Mouse (Mus musculus) heart, embryonic 14.5 days (tissue): ENCODE data around the gene Vps35l. TPM values are rescaled to one million over a fixed set of nuclear protein-coding genes. Genes with fewer than 3 reads are reported as not detected.

Experiments
- ATAC-seq: fragments of 200-750 bp; cut with Nextera tagmentation; 2 replicates; pipeline ENCODE4 v1.8.0; 2017; ENCODE audit warnings: low read depth, moderate TSS enrichment; ENCODE audit not compliant: insufficient number of reproducible peaks, insufficient read depth, low FRiP score
- H3K27ac ChIP-seq, 2 experiments: fragments of 200-500 bp in 1 of 2; fragments of 300-500 bp in 1 of 2; sonication (generic) in 1 of 2; replicated peaks in 1 of 2; 2 replicates each; pipeline ENCODE4 v1.5.1; 2012 to 2014; ENCODE audit warnings: low read depth in 2 of 2, low read length in 2 of 2, control low read depth in 1 of 2, mild to moderate bottlenecking in 1 of 2, mixed read lengths in 1 of 2; ENCODE audit not compliant: control insufficient read depth in 1 of 2, insufficient read depth in 1 of 2
- H3K27me3 ChIP-seq: fragments of 300-500 bp; sonication (generic); 2 replicates; pipeline ENCODE4 v1.6.1; 2014; ENCODE audit warnings: mild to moderate bottlenecking, low read length, control low read depth; ENCODE audit not compliant: control insufficient read depth, insufficient read depth
- H3K36me3 ChIP-seq: fragments of 300-500 bp; sonication (generic); 2 replicates; pipeline ENCODE4 v1.6.1; 2014; ENCODE audit warnings: mild to moderate bottlenecking, control low read depth, low read length, mixed read lengths; ENCODE audit not compliant: control insufficient read depth, insufficient read depth
- H3K4me1 ChIP-seq, 2 experiments: fragments of 200-500 bp in 1 of 2; fragments of 300-500 bp in 1 of 2; sonication (generic) in 1 of 2; 2 replicates each; pipeline ENCODE4 v1.6.1; 2012 to 2014; ENCODE audit warnings: low read length in 2 of 2, control low read depth in 1 of 2, mixed read lengths in 1 of 2; ENCODE audit not compliant: control insufficient read depth in 2 of 2, insufficient read depth in 2 of 2
- H3K4me2 ChIP-seq: fragments of 300-500 bp; sonication (generic); 2 replicates; pipeline ENCODE4 v1.6.1; 2014; ENCODE audit warnings: mild to moderate bottlenecking, low read length
- H3K4me3 ChIP-seq, 2 experiments: fragments of 200-500 bp in 1 of 2; fragments of 300-500 bp in 1 of 2; sonication (generic) in 1 of 2; 2 replicates each; pipeline ENCODE4 v1.5.1; 2012 to 2014; ENCODE audit warnings: low read length in 2 of 2, mild to moderate bottlenecking in 2 of 2, control low read depth in 1 of 2, low read depth in 1 of 2, moderate library complexity in 1 of 2; ENCODE audit not compliant: control insufficient read depth in 1 of 2, insufficient read depth in 1 of 2
- H3K9ac ChIP-seq: fragments of 300-500 bp; sonication (generic); 2 replicates; pipeline ENCODE4 v1.6.1; 2014; ENCODE audit warnings: mild to moderate bottlenecking, low read length
- H3K9me3 ChIP-seq: fragments of 300-500 bp; sonication (generic); 2 replicates; pipeline ENCODE4 v1.6.1; 2016; ENCODE audit warnings: low read length, control low read depth; ENCODE audit not compliant: control insufficient read depth
- WGBS: fragments of 180-500 bp; shearing (Covaris S2); extraction: QIAGEN DNeasy Blood & Tissue Kit; methylation state at CpG from one replicate; pipeline ENCODE4 v1.1.7; 2014; 5-methylcytosine and 5-hydroxymethylcytosine counted together
- polyA plus RNA-seq: library from polyadenylated mRNA; unstranded; fragments of >200 nt; fragmentation: Nextera tagmentation; extraction: Ambion mirVana; gene quantifications from 2 replicates; pipeline ENCODE4 v1.2.1, GENCODE M21; 2014

The Vps35l gene
- polyA plus RNA-seq, 1 experiment from 2014 or later: 55.2 TPM

DNA sequence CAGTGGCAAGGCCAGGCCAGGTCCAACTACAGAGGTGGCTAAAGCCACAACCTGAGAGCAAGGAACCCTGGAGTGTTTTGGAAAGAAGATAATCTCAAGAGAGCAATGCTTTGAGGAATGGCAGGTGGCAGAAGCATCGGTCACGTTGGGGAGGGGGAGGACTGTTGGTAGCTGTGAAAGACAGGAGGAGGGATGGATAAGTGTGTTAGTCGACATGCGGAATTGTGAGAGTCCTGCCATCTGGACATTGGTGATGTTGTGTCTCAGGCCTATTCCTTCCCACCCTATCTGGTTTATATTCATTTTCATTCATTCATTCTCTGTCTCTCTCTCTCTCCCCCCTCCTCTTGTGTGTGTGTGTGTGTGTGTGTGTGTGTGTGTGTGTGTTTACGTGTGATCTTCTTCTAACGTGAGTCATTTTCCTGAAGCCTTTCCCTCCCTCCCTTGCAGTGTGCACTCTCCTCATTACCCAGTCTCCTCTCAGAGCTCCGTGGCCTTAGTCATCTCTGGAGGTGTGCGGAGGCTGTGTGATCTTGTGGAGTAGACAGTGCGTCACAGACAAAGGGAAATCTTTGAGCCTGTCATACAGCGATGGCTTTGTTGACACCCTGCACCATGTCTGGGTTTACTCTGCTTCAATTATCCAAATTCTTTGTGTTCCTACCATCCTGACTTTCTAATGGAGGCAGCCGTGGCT, 43.4 kb downstream of the Vps35l start:
- H3K27ac ChIP-seq: no peak overlapping the region
- peaks cover 0 to under 1% of the 10 kb centered on the region in 2 experiments; a peak in 1 of 4 replicates for H3K4me1 ChIP-seq
- H3K9ac ChIP-seq: no peak overlapping the region
- no peaks in the 10 kb centered on the region for H3K9me3 ChIP-seq
- 89% methylated on average over 11 of the region's 11 CpGs for WGBS
- no peaks in the 10 kb centered on the region for H3K27me3 ChIP-seq
- H3K36me3 ChIP-seq: peaks cover 43% of the 10 kb centered on the region
- H3K4me3 ChIP-seq: no peak overlapping the region
- no peak overlapping the region for H3K4me2 ChIP-seq
- ATAC-seq: no peak

DNA sequence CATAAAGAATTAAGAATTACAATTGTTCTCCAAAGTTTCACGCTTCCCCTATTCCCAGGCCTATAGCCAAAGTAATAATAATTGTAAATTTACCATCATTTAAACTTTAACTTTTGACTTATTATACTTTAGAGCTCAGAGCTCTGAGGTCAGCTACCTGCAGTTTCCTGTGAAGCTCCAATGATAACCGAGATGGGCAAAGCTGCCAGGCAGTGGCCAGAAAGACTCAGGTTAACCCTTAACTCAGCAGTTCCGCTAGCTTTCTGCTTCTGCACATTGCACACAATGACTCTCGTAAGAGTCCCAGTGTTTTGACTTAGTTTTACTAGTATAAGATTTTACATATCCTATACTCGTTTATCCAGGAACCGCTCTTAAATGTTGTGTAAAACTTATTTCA, 46.1 kb downstream of the Vps35l start:
- ATAC-seq: no peak

DNA sequence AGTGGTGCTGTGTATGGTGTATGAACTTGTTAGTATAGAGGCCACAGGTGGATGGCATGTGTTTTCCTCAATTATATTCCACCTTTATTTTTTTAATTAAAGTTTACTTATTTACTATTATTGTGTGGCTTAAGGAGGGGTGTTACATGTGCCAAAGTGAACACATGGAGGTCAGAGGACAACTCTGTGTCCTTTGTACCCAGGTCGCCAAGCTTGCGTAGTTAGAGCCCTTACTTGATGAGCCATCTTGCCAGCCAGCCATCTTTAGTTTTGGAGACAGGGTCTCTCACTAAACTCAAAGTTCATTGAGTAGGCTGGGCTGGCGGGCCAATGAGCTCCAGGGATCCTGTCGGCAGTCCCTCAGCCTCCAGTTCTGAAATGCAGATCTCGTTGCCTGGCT, 47.3 kb downstream of the Vps35l start:
- H3K27me3 ChIP-seq: no peaks in the 10 kb centered on the region
- no peaks in the 10 kb centered on the region for H3K9me3 ChIP-seq
- H3K4me1 ChIP-seq: peaks cover 2 to 3% of the 10 kb centered on the region in 2 experiments; a peak in 1 of 4 replicates
- no peak overlapping the region for H3K27ac ChIP-seq
- ATAC-seq: no peak
- peaks cover 34% of the 10 kb centered on the region for H3K36me3 ChIP-seq
- H3K4me3 ChIP-seq: no peak overlapping the region
- no peak overlapping the region for H3K4me2 ChIP-seq
- no peak overlapping the region for H3K9ac ChIP-seq
- 92% methylated on average over 5 of the region's 5 CpGs for WGBS

More for the DNA sequence above, 46.1 kb downstream of the Vps35l start:
- Histone ChIP-seq H3K4me3 (no peak overlapping the region), H3K9ac (no peak overlapping the region), H3K4me1 (peaks cover 2 to 3% of the 10 kb centered on the region in 2 experiments; a peak in 1 of 4 replicates), H3K27ac (no peak overlapping the region), H3K36me3 (peaks cover 27% of the 10 kb centered on the region), H3K4me2 (no peak overlapping the region), H3K9me3 (no peaks in the 10 kb centered on the region), H3K27me3 (no peaks in the 10 kb centered on the region)
- WGBS: 85% methylated on average over 6 of the region's 6 CpGs

DNA sequence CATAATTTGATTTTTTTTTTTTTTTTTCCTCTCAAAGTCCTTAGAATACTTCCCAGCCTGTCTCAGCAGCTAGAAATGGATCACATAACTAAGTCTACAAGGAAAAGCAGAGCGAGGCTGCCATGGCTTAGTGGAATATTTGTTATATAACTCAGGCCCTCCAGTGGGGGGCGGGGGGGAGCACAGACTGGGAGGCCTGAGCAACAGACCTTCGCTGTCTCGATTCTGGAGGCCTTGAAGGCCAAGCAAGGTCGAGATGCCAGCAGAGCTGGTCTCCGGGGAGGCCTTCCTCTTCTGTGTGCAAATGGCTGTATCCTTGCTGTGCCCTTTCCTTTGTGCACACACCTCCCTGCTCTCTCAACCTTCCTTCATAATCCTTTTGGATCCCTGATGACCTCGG, 48.5 kb downstream of the Vps35l start:
- no peak overlapping the region for H3K27ac ChIP-seq
- H3K27me3 ChIP-seq: no peaks in the 10 kb centered on the region
- ATAC-seq: no peak
- no peak overlapping the region for H3K9ac ChIP-seq
- no peak overlapping the region for H3K4me3 ChIP-seq
- peaks cover 2 to 3% of the 10 kb centered on the region in 2 experiments; a peak in 1 of 4 replicates for H3K4me1 ChIP-seq
- H3K36me3 ChIP-seq: peaks cover 41% of the 10 kb centered on the region
- H3K4me2 ChIP-seq: no peak overlapping the region
- 46% methylated on average over 7 of the region's 7 CpGs for WGBS
- H3K9me3 ChIP-seq: no peaks in the 10 kb centered on the region

DNA sequence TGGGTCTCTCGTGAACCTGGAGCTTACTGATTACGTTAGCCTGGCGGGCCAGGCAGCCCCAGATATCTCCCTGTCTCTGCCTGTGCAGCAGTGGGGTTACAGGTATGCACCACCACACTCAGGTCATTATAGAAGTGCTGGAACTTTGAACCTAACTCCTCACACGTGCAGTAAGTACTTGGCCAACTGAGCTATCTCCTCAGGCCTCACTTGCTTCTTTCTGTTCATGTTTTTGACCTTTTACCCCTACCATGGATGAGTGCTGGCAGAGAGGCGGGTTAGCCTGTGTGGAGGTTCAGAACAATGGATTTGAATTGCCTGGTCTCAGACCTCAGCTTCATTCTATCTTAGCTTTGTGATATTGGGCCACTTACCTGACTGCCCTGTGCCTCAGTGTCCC, 50.3 kb downstream of the Vps35l start:
- no peaks in the 10 kb centered on the region for H3K27me3 ChIP-seq
- peaks cover 2 to 3% of the 10 kb centered on the region in 2 experiments; a peak in 1 of 4 replicates for H3K4me1 ChIP-seq
- peaks cover 48% of the 10 kb centered on the region for H3K36me3 ChIP-seq
- H3K9ac ChIP-seq: no peak overlapping the region
- ATAC-seq: no peak
- H3K4me3 ChIP-seq: no peak overlapping the region
- no peak overlapping the region for H3K27ac ChIP-seq
- 87% methylated on average over 5 of the region's 5 CpGs for WGBS
- H3K4me2 ChIP-seq: no peak overlapping the region
- H3K9me3 ChIP-seq: no peaks in the 10 kb centered on the region

DNA sequence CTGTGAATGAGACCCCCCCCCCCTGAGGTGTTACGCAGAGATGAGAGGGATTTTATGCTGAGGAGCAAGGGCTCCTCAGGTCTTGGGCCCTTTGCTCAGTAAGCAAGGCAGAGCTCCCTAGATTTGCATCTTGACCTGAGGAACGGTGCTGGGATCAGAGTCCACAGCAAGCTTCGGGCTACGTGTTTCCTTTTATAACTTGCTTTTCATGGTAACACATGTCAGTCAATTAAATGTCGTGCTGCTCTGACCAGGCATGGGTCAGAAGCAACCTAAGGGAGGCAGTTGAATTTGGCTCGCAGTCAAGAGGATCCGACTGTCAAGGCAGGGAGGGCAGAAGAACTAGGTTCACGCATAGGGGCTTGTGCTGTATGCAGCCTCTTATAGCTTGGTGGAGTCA, 53.9 kb downstream of the Vps35l start:
- H3K27ac ChIP-seq: no peak overlapping the region
- no peak overlapping the region for H3K9ac ChIP-seq
- no peaks in the 10 kb centered on the region for H3K4me1 ChIP-seq
- WGBS: 76% methylated on average over 8 of the region's 8 CpGs
- H3K9me3 ChIP-seq: no peaks in the 10 kb centered on the region
- no peak overlapping the region for H3K4me2 ChIP-seq
- H3K4me3 ChIP-seq: no peak overlapping the region
- H3K36me3 ChIP-seq: peaks cover 57% of the 10 kb centered on the region
- H3K27me3 ChIP-seq: no peaks in the 10 kb centered on the region
- no peak for ATAC-seq

GRCm38 (mm10) chr7:118795779-118796178, 55.8 kb downstream of the Vps35l start:
- H3K4me2 ChIP-seq: no peak overlapping the region
- 94% methylated on average over 8 of the region's 8 CpGs for WGBS
- H3K27me3 ChIP-seq: no peaks in the 10 kb centered on the region
- no peak; the same call in 1 of the 2 replicates for ATAC-seq
- H3K9me3 ChIP-seq: no peaks in the 10 kb centered on the region
- no peak overlapping the region for H3K9ac ChIP-seq
- no peak overlapping the region for H3K4me3 ChIP-seq
- no peak overlapping the region for H3K27ac ChIP-seq
- H3K4me1 ChIP-seq: no peaks in the 10 kb centered on the region
- H3K36me3 ChIP-seq: peaks cover 69% of the 10 kb centered on the region

- Histone ChIP-seq H3K4me1 (no peaks in the 10 kb centered on the region), H3K9me3 (no peaks in the 10 kb centered on the region), H3K4me3 (no peak overlapping the region), H3K27ac (no peak overlapping the region), H3K27me3 (no peaks in the 10 kb centered on the region), H3K9ac (no peak overlapping the region), H3K36me3 (peaks cover 68% of the 10 kb centered on the region), H3K4me2 (no peak overlapping the region)
- no peak for ATAC-seq
- WGBS: 87% methylated on average over 9 of the region's 9 CpGs
These were observed 56.8 kb downstream of the Vps35l start for GRCm38 (mm10) chr7:118796838-118797237.
